Mouse (Mus musculus): ENCODE measurements at regions not wholly inside any gene's neighbourhood (a gene's known extent, or its start where the extent isn't known, plus 50 kb on each side); places are given as distances from the start of the nearest gene placed in this dataset.

DNA sequence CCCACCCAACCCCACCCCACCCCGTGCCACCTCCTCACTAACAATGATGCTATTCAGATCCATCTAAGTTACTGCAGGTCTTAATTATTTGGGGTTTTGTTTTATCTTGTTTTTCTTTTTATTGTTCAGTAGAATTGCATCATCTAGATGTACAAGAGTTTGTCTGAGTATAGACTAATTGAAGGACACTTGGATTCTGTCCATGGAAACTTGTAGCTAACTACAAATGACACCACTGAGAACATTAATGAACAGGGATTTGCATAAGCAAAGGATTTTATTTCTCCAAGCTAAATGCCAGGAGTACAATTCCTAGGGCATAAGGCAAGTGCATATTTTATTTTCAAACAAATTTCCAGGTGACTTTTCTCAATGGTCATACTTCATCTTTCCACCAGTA is 318.4 kb upstream of the Slc7a11 start:
- DNase-seq (ENCODE audit: low spot score), result no peak

DNA sequence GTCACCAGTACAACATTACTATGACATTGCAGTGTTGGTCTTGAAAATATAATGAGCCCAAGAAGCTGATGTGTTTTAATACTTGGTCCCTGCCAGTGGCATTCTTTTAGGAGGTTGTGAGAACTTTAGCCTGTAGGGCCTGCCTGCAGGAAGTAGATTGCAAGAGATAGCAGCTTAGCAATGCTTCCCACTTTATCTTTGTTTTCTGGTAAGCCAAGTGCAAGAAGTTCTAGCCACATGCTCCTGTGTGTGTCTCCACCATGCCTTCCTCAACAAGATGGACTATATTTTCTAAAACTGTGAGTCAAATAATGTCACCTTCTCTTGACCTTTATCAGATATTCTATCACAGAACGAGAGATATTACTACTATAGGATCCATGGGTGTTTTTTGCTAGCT is 314.7 kb upstream of the Slc7a11 start:
- no peak for DNase-seq (ENCODE audit: low spot score)

DNA sequence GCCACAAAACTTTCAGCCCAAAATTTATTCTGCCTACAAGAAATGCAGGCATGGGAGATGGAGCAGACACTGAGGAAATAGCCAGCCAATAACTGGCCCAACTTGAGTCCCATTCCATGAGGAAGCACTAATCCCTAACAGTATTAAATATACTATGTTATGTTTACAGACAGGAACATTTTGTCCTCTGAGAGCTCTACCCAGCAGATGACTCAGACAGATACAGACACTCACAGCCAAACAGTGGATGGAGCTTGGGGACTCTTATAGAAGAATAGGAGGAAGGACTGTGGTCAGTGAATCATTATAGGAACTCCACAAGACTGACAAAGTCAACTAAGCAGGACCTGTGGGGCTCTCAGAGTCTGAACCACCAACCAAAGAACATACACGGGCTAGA is 293.8 kb upstream of the Slc7a11 start:
- no peak for DNase-seq (ENCODE audit: low spot score)

DNA sequence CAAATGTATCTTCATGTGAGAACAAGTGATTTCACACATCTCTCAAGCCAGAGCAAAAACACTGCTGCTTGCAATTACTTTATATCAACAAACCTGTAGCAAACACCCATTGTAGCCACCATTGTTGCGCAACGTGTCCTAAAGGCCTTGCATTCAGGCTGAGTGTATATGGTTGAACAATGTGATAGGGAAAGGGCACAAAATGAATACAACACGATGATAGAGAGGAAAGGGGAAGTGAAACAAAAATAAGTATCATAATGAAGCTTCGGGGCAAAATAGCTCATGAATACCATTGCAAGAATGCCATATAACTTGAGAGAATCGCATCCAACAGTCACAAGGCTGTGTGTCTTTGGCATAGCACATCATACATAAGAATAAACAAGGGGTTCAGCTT is 275.6 kb upstream of the Slc7a11 start:
- DNase-seq (ENCODE audit: low spot score), result no peak

DNA sequence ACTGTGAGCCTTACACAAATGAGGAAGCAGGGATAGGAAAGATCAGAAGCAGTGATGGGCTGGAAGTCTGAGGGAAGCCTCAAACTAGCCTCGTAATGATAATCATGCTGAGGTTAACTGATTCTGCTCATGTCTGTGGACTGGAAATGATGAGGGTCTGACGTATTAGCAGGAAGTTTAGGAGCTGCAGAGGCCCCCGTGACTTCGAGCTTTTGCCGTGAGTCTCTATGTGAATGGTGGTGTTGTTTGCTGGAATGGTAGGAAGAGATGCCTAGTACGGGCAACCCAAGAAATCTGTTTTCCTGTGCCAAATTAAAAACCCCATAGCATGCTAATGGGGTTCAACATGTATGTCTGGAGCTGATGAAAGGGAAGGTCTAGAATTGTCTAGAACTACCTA is 270.0 kb upstream of the Slc7a11 start:
- DNase-seq (ENCODE audit: low spot score), result no peak

DNA sequence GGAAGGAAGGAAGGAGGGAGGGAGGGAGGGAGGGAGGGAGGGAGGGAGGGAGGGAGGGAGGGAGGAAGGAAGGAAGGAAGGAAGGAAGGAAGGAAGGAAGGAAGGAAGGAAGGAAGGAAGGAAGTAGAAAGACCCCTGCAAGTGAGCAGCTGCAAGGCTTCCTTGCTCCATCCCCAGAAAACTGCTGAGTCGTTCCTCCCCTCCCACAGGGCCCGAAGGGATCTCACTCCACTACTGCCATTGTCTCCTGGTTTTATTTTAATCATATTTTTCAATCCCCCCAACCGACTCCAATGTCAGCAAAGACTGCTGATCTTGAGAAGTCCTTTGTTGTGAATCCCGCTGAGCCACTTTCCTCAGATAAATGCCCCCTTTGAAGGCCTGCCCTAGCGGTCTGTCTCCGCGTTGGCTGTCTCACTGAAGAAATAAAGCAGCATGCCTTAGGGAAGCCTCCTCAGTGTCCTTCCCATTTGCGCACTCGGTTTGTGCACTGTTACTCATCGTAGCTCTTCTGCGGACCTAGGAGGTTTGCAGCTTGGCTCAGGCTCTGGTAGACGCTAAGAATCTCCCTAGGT is 266.1 kb upstream of the Slc7a11 start:
- DNase-seq (ENCODE audit: low spot score), result no peak

DNA sequence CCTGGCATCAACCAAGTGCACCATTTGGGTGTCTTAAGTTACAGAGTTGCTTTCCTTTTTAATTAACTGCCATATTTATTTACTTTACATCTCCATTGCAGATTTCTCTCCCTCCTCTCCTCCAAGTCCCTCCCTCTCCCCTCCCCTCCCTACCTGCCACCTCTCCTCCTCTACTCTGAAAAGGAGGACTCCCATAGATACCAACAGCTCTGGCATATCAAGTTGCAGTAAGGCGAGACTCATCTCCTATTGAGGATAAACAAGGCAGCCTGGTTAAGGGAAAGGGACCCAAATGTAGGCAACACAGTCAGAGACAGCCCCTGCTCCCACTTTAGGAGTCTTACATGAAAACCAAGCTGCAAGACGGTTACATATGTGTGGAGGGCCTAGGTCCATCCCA is 263.3 kb upstream of the Slc7a11 start:
- no peak for DNase-seq (ENCODE audit: low spot score)

DNA sequence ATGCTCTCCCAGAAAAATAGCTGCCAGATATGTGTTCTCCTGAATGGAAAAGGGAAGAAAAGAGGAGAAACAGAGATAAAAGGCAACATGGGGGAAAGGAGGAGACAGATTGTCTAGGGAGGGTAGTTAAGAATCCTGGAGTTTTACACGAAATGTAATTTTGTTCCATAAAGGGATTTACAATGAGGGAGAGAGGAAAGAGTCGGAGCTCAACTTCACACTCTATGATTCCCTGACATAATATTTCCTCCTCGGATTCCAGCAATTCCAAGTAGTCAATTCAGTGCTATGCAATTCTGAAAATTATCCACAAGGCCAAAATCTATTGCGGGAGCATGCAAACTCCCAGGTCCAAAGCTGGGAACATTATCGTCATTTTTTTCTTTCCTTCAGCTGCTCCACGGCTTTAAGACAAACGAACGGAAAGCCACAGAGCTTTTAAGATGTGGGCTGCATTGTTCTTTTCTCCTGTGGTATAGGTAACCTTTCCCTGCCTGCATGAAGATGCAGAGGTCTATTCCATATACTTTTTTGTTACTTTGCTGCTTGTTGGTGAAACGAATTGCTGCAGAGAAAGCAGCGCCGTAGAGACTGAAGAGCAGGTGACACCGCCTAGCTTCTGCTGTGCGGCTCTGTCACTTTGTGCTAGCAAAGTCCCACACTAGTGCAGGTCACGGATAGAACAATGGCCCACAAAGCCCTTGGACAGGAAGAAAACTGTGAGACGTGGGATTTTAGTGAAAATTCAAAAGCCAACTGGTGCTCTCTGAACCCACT is 251.7 kb upstream of the Slc7a11 start:
- no peak for DNase-seq (ENCODE audit: low spot score)

DNA sequence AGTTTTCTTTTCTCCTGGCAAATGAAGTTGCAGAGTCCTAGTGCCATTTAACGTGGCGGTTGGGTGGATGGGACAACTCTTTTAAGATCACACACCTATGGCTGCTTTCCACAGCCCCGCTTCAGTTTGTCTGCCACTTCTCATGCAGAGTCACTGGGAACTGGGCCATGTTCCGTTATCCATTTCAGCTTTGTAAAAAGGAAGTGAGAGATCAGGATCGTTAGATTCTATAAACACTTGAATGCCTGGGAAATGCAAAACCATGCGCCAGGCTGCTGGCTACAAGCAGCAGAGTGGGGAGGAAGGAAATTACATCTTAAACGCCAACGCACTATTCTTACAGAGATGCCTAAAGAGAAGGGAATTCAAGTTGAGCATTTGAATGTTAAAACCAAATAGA is 251.1 kb upstream of the Slc7a11 start:
- no peak for DNase-seq (ENCODE audit: low spot score)

DNA sequence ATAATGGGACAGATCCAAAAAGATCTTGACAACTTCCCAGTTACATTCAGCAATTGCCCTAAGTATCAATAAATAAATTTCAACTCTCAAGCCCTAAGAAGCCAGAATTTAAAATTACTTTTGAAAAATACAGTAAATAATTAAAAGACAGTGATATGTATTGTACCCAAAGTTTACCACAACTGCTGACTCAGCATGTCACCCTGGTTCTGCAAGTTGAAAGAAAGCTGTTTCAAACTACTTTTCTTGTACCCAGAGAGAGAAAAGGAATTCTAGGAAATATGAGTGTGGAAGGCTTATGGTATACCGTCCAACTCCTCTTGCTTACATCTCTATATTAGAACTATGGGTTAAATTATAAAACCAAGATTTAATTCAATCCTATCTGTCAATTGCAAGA is 248.9 kb upstream of the Slc7a11 start:
- no peak for DNase-seq (ENCODE audit: low spot score)

DNA sequence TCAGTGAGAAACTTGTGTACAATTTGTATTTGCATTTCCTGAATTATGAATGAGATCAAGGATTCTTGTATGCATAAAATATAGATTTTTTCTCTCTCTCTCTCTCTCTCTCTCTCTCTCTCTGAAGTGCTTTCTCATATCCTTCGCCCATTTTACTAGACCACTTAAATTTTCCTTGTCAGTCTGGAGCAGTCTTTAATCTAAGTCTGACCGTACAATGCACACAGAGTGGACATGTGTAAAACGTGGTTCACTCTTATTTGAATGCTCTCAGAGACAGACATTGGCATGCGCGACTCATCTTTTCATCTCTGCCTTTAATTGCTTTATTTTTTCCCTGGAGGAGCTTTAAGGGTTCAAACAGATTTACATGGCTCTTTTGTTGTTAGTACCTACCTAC is 247.3 kb upstream of the Slc7a11 start:
- DNase-seq (ENCODE audit: low spot score), result no peak

DNA sequence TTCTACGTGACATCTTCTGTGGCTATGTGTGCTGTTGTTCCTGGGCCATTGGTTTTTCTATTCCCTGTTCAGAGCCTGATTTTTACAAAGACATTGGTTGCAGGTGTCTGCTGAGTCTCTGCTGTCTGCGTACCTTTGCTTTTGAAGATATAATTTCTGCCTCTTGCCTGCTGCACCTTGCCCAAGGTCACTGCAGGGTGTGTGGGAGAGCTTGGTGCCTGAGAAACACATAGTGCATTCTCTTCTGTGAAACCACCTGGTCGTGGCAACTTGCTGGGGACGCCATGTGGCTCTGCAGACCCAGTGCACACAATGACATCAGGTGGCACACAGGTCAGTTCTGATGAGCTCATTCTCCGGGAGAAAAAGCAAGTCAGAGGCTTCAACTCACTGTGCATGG is 246.0 kb upstream of the Slc7a11 start:
- DNase-seq (ENCODE audit: low spot score), result no peak

DNA sequence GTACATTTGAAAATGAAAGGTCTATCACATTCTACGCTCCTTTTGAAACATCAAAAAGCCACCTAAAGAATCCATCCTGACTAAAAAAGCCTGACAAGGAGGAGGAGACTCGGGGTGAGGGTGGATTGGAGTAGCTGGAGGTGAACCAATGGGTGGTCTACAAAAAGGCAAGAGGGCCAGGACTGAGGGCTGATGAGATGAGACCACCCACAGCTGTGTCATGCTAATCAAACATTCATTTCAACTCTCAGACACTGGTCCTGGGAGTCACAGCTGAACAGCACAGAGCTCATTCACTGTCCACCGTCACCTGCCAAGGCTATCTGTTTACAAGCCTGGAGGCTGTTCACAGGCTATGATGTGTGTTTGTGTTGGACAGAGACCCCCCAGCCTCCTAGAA is 244.3 kb upstream of the Slc7a11 start:
- no peak for DNase-seq (ENCODE audit: low spot score)

DNA sequence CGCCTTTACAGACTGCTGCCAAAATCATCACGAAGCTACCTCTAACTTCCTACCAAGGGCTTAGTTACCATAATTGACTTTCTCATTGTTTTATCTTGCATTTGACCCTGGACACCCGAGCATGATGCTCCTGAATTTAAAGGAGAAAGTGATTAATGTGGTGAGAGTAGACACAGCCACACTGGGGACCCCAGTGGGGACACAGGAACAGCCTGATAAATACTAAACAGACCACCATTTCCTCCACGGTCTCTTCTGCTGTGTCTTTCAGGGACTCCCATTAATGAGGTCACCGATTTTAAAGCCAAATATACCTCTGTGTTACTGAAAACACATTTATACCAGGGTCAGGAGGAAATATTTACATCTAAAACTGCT is 235.2 kb upstream of the Slc7a11 start:
- no peak for DNase-seq (ENCODE audit: low spot score)

DNA sequence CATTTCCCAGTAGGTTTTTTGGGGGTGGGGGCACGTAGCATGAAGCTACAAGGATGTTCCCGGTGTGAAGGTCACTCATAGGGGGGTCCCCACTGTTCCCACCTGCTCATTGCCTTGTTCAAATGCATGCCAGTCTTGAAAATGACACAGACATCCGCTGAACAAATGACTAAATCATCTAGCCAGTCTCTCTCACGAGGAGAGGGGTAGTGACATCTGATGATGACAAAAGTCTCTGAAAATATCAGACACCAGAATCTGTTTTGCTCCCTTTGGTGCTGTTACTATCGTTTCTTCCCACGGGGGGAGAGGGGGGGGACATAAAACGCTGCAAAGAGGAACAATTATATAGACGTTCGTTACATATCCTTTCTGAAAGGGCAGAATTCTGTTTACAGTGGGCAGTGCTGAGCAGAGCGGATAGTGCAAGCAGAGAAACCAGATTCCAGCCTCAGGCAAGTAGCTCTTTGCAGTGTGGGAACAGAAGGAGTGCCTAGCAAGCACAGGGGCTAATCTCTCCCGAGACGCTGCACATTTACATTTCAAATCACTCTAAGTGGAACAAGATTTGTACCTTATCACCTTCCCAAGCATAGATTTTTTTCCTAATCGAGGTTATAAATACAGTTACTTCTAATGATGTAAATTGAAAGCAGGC is 234.7 kb upstream of the Slc7a11 start:
- no peak for DNase-seq (ENCODE audit: low spot score)

DNA sequence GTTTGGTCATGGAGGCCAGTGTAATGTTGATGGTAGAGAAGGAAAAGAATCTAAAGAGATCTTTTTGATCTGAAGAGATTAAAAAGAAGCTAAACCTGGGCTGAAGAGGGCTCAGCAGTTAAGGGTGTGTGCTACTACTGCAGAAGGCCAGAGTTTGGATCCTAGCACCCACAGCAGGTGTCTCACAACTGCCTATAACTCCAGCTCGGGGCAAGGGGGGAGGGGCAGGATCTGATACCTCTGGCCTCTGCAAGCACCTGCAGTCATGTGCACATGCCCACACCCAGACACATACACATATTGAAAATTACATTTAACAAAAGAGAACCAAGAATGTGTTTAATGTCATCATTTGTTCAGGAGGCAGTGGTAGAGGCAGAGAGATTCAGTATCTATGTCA is 232.4 kb upstream of the Slc7a11 start:
- no peak for DNase-seq (ENCODE audit: low spot score)

DNA sequence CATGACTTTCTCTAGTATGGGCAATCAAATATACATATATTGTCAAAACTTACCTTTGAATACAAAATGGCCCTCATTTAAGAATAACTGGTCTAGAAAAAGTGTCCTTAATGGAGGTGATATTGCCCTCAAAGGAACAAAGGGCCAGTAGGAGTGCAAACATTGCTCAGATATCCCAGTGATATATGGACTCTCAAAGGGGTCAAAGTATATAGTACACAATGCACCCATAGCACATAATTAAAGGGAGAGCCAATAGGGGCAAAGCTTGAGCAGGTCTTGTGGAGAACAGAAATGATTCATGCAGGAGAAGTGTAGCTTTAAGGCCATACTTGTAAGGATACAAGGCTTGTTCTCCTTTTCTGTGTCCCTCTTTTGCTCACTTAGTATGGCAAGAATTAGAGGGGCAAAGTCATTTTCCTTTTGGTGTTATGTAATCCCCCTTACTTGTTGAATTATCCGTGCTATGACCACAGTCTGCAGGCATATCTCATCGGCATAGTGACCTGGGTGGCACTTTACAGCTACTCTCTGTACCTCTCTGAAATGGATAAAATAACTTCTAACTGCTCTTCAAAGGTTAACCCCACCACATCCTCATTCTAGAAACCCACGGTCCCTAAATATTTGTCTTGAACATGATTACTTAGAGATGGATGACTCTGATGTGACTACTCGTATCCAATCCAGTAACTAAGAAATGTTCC is 231.6 kb upstream of the Slc7a11 start:
- DNase-seq (ENCODE audit: low spot score), result no peak

DNA sequence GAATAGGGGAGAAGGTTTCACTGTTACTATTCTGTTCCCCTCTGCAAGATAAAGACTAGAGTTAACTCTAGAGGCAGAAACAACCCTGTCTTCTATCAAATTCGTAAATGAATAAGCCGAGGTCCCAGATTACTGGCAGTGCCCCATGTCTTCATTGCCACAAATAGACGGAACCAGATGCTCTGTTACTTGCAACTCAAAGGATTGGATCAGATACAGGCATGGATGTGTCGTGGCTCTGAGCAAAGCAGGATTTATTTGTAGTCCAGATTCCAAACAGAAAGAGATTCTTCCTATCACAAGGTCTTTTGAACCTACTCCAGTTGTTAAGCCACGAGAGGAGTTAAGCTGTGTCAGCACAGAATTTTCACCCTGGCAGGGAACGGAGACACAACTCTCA is 221.9 kb upstream of the Slc7a11 start:
- DNase-seq (ENCODE audit: low spot score), result no peak

DNA sequence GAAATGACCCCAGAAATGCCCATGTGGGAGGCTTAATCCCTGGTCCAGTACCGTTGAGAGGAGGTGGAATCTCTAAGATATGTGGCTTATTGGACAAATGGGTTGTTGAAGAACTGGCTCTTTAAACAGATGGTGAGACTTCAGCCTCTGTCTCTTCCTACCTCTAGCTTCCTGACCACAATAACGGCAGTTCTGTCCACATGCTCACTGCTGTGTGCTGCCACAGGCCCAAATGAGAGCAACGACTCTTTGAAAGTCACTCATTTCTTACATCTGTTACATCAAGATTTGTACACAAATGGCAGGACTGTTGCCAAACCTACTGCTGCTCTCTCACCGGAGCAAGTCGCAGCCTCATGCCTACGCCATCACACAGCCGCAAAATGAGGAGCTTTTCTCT is 217.6 kb upstream of the Slc7a11 start:
- DNase-seq (ENCODE audit: low spot score), result no peak

DNA sequence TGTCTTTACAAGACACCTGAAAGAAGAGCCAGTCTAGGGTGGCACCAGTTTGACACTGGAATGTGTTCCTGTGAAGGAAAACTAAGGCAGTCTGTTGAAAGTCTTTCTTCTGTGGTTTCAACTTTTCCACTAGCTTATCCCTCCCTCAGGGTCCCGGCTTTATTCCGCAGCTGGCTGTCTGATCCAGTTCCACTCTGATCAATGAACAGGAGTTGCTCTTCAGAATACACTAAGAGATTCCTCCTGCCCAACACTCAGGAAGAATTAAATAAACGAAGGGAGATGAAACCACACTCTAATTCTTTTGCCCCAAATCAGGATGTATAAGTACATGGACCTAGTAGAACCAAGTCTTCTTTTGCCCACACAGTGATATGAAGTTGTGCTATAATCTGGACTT is 217.2 kb upstream of the Slc7a11 start:
- DNase-seq (ENCODE audit: low spot score), result no peak

DNA sequence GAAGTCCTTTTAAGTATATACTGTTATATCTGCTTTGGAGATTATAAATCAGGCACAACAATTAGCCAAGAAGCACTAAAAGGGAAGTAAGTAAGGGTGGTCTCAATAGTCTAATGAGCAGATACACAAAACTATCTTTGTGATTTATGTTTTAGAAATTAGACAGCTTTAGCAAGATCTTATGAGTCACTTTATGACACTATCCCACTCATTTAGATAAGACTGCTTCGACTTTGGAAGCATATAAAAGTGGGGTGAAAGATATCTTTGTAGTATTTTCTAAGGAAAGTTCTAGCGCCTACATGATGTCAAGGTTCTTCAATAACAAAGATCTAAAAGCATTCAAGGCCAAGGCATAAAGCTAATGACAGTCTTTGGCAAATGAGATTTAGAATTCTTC is 214.5 kb upstream of the Slc7a11 start:
- no peak for DNase-seq (ENCODE audit: low spot score)

DNA sequence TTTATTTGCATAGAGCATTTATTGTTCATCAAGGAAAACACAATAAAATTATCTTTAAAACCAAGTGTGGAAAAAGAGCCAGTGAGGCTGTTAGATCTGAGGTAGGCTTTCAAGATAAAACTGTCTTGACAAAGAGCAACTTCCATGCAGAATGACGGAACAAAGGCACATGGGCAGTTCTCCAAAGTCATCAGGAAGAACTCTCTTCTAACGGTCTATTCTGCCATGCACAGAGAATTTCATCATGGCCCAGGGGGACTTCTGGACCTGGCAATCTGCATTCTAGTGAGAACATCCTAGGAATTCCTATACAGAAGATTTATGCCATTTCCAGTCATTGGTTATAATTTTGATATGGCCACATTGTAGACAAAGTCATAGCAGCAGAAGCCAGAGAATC is 211.0 kb upstream of the Slc7a11 start:
- DNase-seq (ENCODE audit: low spot score), result no peak

DNA sequence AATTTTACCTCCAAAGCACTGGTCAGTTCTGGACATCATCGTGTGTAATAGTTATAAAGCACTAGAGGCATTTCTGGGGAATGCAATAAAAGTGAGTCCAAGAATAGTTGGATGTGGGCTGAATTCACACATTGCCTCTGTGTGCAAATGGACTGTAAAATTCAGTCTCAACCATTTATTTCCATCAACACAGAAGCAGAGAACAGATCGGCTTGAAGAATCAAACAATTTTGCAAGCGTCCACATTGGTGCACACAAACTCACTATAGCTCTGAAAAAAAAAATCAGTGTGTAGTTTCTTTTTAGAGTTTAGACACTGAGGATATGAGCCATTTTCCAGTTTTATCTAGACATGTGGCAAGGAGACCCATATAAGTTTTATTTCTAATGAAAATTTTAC is 208.9 kb upstream of the Slc7a11 start:
- DNase-seq (ENCODE audit: low spot score), result no peak

Data from T-cell, adult 2 months (primary cell).